Mouse (Mus musculus) frontal cortex, adult 2 months (tissue): ENCODE measurements at regions not wholly inside any gene's neighbourhood (a gene's known extent, or its start where the extent isn't known, plus 50 kb on each side); places are given as distances from the start of the nearest gene placed in this dataset.
A peak's percentile ranks its signal among the peaks of the same experiment; 100 is the strongest.

Experiments
- DNase-seq, 2 experiments: peaks; one replicate each; pipeline ENCODE4 v3.0.0; 2022; ENCODE audit warnings: low spot score in 1 of 2; ENCODE audit errors: extremely low spot score in 1 of 2

GRCm38 (mm10) chr8:76538806-76539480 is 360.3 kb upstream of the Nr3c2 start:
- DNase-seq, result peak; percentile 38 to 58

- DNase-seq, result no peak
These were observed 359.6 kb upstream of the Nr3c2 start for GRCm38 (mm10) chr8:76539638-76540037.

- DNase-seq, result no peak
These were observed 358.6 kb upstream of the Nr3c2 start for GRCm38 (mm10) chr8:76540611-76541010.

GRCm38 (mm10) chr8:76551681-76552080 is 347.6 kb upstream of the Nr3c2 start:
- no peak for DNase-seq

GRCm38 (mm10) chr8:76601566-76601965 is 297.7 kb upstream of the Nr3c2 start:
- no peak for DNase-seq

GRCm38 (mm10) chr8:76618721-76619120 is 280.5 kb upstream of the Nr3c2 start:
- no peak for DNase-seq

GRCm38 (mm10) chr8:76620853-76621252 is 278.4 kb upstream of the Nr3c2 start:
- no peak for DNase-seq

GRCm38 (mm10) chr8:76633086-76633485 is 266.2 kb upstream of the Nr3c2 start:
- no peak for DNase-seq
